Mouse (Mus musculus): ENCODE data around the gene Gm45837.
A peak's percentile ranks its signal among the peaks of the same experiment; 100 is the strongest.

The Gm45837 gene

GRCm38 (mm10) chr7:101464927-101465326 is 54.2 kb downstream of the Gm45837 start:
- no peak for ATAC-seq (ENCODE audit: low TSS enrichment)

- no peak for ATAC-seq (ENCODE audit: low TSS enrichment)
Measured at GRCm38 (mm10) chr7:101465392-101465791, 54.7 kb downstream of the Gm45837 start.

- ATAC-seq (ENCODE audit: low TSS enrichment): no peak
Measured at GRCm38 (mm10) chr7:101465850-101466580, 55.3 kb downstream of the Gm45837 start.

GRCm38 (mm10) chr7:101466581-101467081 is 55.9 kb downstream of the Gm45837 start:
- peak; percentile 39 for ATAC-seq (ENCODE audit: low TSS enrichment)

- no peak for ATAC-seq (ENCODE audit: low TSS enrichment)
Measured at GRCm38 (mm10) chr7:101471423-101471822, 60.7 kb downstream of the Gm45837 start.

- no peak for ATAC-seq (ENCODE audit: low TSS enrichment)
Measured at GRCm38 (mm10) chr7:101471968-101472480, 61.3 kb downstream of the Gm45837 start.

GRCm38 (mm10) chr7:101472598-101473558 is 62.2 kb downstream of the Gm45837 start:
- no peak for ATAC-seq (ENCODE audit: low TSS enrichment)

GRCm38 (mm10) chr7:101474399-101474811 is 63.7 kb downstream of the Gm45837 start:
- ATAC-seq (ENCODE audit: low TSS enrichment): no peak

GRCm38 (mm10) chr7:101476028-101476427 is 65.3 kb downstream of the Gm45837 start:
- peak; percentile 21 for ATAC-seq (ENCODE audit: low TSS enrichment)

- ATAC-seq (ENCODE audit: low TSS enrichment): peak; percentile 30
Measured at GRCm38 (mm10) chr7:101476493-101476892, 65.8 kb downstream of the Gm45837 start.

- no peak for ATAC-seq (ENCODE audit: low TSS enrichment)
Measured at GRCm38 (mm10) chr7:101477200-101477599, 66.5 kb downstream of the Gm45837 start.

GRCm38 (mm10) chr7:101478099-101478498 is 67.4 kb downstream of the Gm45837 start:
- no peak for ATAC-seq (ENCODE audit: low TSS enrichment)

GRCm38 (mm10) chr7:101479841-101480240 is 69.2 kb downstream of the Gm45837 start:
- ATAC-seq (ENCODE audit: low TSS enrichment): no peak

- ATAC-seq (ENCODE audit: low TSS enrichment): no peak
Measured at GRCm38 (mm10) chr7:101480671-101481070, 70.0 kb downstream of the Gm45837 start.

GRCm38 (mm10) chr7:101481872-101482498 is 71.3 kb downstream of the Gm45837 start:
- no peak for ATAC-seq (ENCODE audit: low TSS enrichment)

- peak; percentile 59 for ATAC-seq (ENCODE audit: low TSS enrichment)
Measured at GRCm38 (mm10) chr7:101482499-101483081, 71.9 kb downstream of the Gm45837 start.

GRCm38 (mm10) chr7:101483498-101484115 is 72.9 kb downstream of the Gm45837 start:
- peak; percentile 16; the same call in 1 of the 2 replicates for ATAC-seq (ENCODE audit: low TSS enrichment)

- no peak for ATAC-seq (ENCODE audit: low TSS enrichment)
Measured at GRCm38 (mm10) chr7:101487102-101487501, 76.4 kb downstream of the Gm45837 start.

GRCm38 (mm10) chr7:101490952-101491351 is 80.3 kb downstream of the Gm45837 start:
- no peak for ATAC-seq (ENCODE audit: low TSS enrichment)

GRCm38 (mm10) chr7:101498385-101498784 is 87.7 kb downstream of the Gm45837 start:
- no peak for ATAC-seq (ENCODE audit: low TSS enrichment)

- no peak for ATAC-seq (ENCODE audit: low TSS enrichment)
Measured at GRCm38 (mm10) chr7:101499251-101499650, 88.6 kb downstream of the Gm45837 start.

All from frontal cortex, adult (tissue).